Mouse (Mus musculus): ENCODE measurements around the gene Fnbp1l.

DNA sequence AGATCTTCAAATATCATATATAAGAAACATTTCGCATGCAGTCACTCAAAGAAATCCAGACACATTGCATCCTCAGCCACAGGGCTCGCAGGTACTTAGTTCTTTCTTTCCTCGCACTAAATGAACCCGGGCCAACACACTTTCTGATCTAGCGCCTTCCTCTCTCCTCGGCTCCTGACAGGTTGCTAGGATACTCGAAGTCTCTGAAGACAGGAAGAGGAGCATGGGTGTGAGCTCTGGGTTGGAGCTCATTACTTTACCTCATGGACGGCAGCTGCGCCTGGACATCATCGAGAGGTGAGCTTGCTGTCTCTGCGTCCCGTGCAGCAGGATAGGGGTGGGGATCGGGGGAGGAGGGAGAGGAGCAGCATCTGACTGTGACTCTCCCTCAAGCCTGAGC lies 100.4 kb downstream of the Fnbp1l start:
- no peak for TF ChIP-seq GATA1 (IDR thresholded peaks at IDR 0.05; ENCODE audit: low read length)
- TF ChIP-seq TAL1 (IDR thresholded peaks at IDR 0.05; ENCODE audit: low read length) = no peak
